Mouse (Mus musculus): Measurements from ENCODE around the gene Sumf1. TPM values are rescaled to one million over a fixed set of nuclear protein-coding genes. Genes with fewer than 3 reads are reported as not detected.

Sumf1 gene
- polyA plus RNA-seq, 1 experiment from 2014 or later = 17.5 TPM

DNA sequence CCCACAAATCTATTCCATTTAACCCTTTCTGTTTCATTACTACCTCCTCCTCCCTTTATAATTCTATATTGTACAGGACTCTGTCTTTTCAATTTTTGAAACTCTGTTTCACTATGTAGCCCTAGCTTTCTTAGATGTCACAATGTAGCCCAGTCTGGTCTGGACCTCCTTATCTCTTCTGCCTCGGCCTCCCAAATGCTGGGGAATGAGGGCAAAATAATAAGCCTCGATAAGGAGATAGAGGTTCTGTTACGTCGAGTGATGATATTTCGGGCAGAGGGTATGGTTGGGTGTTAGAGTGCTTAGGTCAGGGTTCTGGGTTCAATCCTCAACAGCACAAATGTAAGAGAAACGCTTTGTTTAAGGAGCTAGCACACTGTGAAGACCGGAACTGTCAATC, 11.3 kb upstream of the Sumf1 start:
- DNase-seq (ENCODE audit: low spot score) = no peak
- Histone ChIP-seq H3K27ac (no peak overlapping the region), H3K4me1 (peaks cover 5% of the 10 kb centered on the region; the same call in 1 of the 2 replicates), H3K9me3 (no peaks in the 10 kb centered on the region), H3K36me3 (no peaks in the 10 kb centered on the region), H3K27me3 (ENCODE audit: insufficient read depth, poor library complexity, severe bottlenecking) (no peaks in the 10 kb centered on the region), H3K4me3 (no peak overlapping the region)
- WGBS = 72% methylated on average over 7 of the region's 7 CpGs

DNA sequence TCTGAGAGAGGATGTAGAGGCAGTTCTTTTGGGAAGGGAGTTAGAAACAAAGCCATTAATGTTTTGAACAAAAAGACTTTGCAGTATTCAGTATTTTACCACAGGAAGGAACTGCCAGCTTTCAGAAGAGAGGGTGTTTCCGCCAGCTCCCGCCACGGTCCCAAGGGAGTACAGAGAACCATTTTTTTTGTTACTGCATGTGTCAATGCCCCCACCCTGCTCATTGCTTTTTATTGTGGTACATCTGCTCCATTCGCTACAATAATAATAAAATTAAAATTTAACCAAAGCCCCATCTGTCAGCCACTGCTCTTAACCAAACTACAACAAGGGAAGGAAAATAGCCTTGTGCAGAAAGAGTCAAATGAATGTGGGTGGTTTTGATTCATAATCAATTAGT, 7.2 kb upstream of the Sumf1 start:
- Histone ChIP-seq H3K4me1 (peaks cover 5% of the 10 kb centered on the region; the same call in 1 of the 2 replicates), H3K36me3 (no peaks in the 10 kb centered on the region), H3K27ac (no peak overlapping the region), H3K27me3 (ENCODE audit: insufficient read depth, poor library complexity, severe bottlenecking) (peaks cover 5% of the 10 kb centered on the region; the same call in 1 of the 2 replicates), H3K9me3 (no peaks in the 10 kb centered on the region), H3K4me3 (no peak overlapping the region)
- 64% methylated on average over 4 of the region's 4 CpGs for WGBS
- no peak for DNase-seq (ENCODE audit: low spot score)

DNA sequence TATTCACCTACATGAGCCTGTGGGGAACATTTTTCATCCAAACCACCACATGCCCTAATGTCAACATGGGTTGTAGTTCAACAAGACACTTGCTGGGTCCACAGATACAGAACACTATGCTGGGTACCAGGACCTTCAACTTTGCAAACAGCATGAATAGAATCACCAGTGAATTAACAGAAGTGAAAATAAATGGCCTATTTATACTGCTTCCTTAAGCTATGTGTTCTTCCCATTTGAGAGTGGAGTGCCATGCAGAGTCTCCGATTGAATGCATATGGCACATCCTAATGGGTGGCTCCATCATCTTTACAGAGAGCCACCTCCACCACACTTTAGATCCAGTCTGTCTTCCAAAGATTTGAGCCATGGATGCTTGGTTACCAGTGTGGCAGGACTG, 5.3 kb upstream of the Sumf1 start:
- H3K4me3 ChIP-seq = no peak overlapping the region
- H3K36me3 ChIP-seq = no peaks in the 10 kb centered on the region
- no peak for DNase-seq (ENCODE audit: low spot score)
- no peak overlapping the region for H3K27ac ChIP-seq
- H3K9me3 ChIP-seq = no peaks in the 10 kb centered on the region
- 85% methylated on average over 1 of the region's 1 CpGs for WGBS
- H3K27me3 ChIP-seq (ENCODE audit: insufficient read depth, poor library complexity, severe bottlenecking) = peaks cover 5% of the 10 kb centered on the region; the same call in 1 of the 2 replicates
- no peaks in the 10 kb centered on the region for H3K4me1 ChIP-seq

DNA sequence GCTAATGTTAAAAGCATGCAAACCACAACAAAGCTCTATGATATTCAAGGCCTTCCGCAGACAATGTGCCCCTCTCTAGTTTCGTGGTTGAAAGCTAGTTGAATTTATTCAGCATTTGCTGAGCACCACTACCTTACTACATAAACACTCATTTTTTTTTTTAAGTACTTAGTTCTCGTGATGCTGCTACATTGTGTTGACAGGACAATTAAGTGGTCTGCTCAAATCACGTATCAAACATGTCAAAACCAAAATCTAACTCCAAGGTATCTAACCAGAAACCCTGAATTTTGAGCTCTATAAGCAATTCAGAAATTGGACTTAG, 265 bp upstream of the Sumf1 start:
- H3K36me3 ChIP-seq = no peaks in the 10 kb centered on the region
- peaks cover 8% of the 10 kb centered on the region for H3K4me1 ChIP-seq
- peaks cover 5% of the 10 kb centered on the region; the same call in 1 of the 2 replicates for H3K27me3 ChIP-seq (ENCODE audit: insufficient read depth, poor library complexity, severe bottlenecking)
- no peak for DNase-seq (ENCODE audit: low spot score)
- no peaks in the 10 kb centered on the region for H3K9me3 ChIP-seq
- H3K27ac ChIP-seq = peak overlapping the region; percentile 88
- WGBS = 20% methylated on average over 4 of the region's 4 CpGs
- H3K4me3 ChIP-seq = peak overlapping the region; percentile 94

DNA sequence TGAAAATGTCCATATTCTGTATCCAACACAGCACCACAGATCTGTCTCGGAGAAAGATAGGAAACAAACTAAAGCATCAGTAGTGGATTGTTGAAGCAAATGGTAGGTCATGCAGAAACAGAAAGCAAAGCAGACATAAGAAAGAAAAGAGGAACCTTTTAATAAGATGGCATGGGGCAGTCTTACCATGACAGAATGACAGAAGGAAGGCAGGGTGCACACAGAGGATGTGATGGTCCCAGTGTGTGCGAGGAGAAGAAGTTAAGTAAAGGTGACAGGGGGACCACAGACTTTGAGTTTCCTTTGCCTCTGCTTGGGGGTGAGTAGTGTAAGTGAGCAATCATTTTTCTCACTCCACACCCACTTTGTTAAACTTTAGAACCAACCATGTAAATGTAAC, 6.3 kb downstream of the Sumf1 start:
- 83% methylated on average over 2 of the region's 2 CpGs for WGBS
- H3K9me3 ChIP-seq = no peaks in the 10 kb centered on the region
- no peaks in the 10 kb centered on the region for H3K27me3 ChIP-seq (ENCODE audit: insufficient read depth, poor library complexity, severe bottlenecking)
- no peak overlapping the region for H3K27ac ChIP-seq
- no peak for DNase-seq (ENCODE audit: low spot score)
- no peak overlapping the region for H3K4me3 ChIP-seq
- no peaks in the 10 kb centered on the region for H3K4me1 ChIP-seq
- peaks cover 14% of the 10 kb centered on the region; the same call in 1 of the 2 replicates for H3K36me3 ChIP-seq

DNA sequence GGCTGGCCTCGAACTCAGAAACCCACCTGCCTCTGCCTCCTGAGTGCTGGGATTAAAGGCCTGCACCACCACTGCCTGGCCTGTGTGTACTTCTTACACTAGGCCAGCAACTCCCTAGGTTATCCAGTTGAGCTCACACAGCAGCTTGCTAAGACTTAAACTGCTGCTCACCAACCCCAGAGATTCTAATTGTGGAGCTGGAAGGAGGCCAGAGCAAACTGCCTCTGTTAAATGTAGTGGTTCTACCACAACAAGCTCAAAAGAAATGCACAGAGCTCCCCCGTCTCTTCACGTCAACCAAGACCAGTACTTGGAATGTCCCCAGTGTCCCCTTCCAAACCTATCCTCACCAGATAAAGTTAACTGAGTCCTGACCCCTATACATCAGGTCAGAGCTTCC, 11.2 kb downstream of the Sumf1 start:
- 88% methylated on average over 3 of the region's 3 CpGs for WGBS

DNA sequence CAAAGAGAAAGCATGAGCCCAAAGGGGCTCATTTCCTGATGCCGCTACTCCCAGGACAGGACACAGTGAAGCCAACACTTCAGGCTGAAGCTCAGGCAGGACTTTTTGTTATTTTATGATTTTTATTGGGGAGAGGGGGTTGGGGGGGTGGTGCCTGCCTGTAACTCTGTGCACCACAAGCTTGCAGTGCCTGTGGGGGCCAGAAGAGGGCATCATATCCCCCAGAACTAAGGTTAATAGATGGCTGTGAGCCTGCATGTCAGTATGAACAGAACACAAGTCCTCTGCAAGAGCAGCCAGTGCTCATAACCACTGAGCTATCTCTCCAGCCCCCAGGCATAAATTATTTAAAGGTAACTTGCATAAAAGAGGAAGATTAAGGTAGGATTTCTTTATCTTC, 13.2 kb downstream of the Sumf1 start:
- no peak overlapping the region for H3K4me3 ChIP-seq
- peaks cover 4% of the 10 kb centered on the region; the same call in 1 of the 2 replicates for H3K9me3 ChIP-seq
- H3K27ac ChIP-seq = no peak overlapping the region
- WGBS = 92% methylated on average over 1 of the region's 1 CpGs
- peaks cover 40% of the 10 kb centered on the region for H3K36me3 ChIP-seq
- DNase-seq (ENCODE audit: low spot score) = no peak
- H3K4me1 ChIP-seq = no peaks in the 10 kb centered on the region
- H3K27me3 ChIP-seq (ENCODE audit: insufficient read depth, poor library complexity, severe bottlenecking) = no peaks in the 10 kb centered on the region

More for the DNA sequence above, 11.2 kb downstream of the Sumf1 start:
- peaks cover 40% of the 10 kb centered on the region for H3K36me3 ChIP-seq
- H3K4me3 ChIP-seq = no peak overlapping the region
- H3K27ac ChIP-seq = no peak overlapping the region
- peaks cover 4% of the 10 kb centered on the region; the same call in 1 of the 2 replicates for H3K9me3 ChIP-seq
- no peak for DNase-seq (ENCODE audit: low spot score)
- H3K4me1 ChIP-seq = no peaks in the 10 kb centered on the region
- no peaks in the 10 kb centered on the region for H3K27me3 ChIP-seq (ENCODE audit: insufficient read depth, poor library complexity, severe bottlenecking)

DNA sequence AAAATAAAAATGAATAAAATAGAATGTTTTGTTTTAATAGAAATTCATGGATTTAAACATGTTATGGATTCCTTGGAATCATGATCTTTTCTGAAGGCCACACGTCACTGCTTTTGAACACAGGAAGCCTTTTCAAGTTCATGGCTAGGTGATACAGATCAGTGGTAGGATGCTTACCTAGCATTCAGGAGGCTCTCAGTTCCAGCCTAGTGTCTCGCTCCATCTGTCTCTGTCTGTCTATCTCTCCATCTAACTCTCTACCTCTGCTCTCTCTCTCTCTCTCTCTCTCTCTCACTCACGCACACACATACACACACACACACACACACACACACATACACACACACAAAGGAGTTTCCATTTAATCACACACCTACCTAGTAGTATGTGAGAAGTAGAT, 15.9 kb downstream of the Sumf1 start:
- no peak overlapping the region for H3K4me3 ChIP-seq
- no peak overlapping the region for H3K27ac ChIP-seq
- DNase-seq (ENCODE audit: low spot score) = no peak
- peaks cover 4% of the 10 kb centered on the region; the same call in 1 of the 2 replicates for H3K9me3 ChIP-seq
- WGBS = 97% methylated on average over 3 of the region's 3 CpGs
- no peaks in the 10 kb centered on the region for H3K27me3 ChIP-seq (ENCODE audit: insufficient read depth, poor library complexity, severe bottlenecking)
- H3K36me3 ChIP-seq = peaks cover 30% of the 10 kb centered on the region
- no peaks in the 10 kb centered on the region for H3K4me1 ChIP-seq

DNA sequence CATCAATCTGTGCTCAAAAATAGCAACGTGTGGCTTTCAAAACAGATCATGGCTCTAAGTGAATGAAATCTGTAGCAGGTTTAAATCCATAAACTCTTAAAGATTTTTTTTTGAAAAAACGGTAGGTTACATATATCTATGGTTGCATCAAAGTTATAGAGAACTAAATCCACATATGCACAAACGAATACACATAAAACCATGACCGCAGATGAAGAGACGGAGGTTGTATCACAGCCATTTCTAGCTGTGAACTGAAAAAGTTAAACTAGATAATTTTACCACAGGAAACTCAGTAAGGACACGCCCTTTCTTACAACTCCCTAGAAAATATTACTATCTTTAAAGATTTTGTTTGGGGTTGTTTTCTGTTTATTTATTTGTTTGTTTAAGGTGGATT, 16.7 kb downstream of the Sumf1 start:
- H3K4me3 ChIP-seq = no peak overlapping the region
- WGBS = 83% methylated on average over 6 of the region's 6 CpGs
- no peak for DNase-seq (ENCODE audit: low spot score)
- H3K27me3 ChIP-seq (ENCODE audit: insufficient read depth, poor library complexity, severe bottlenecking) = no peaks in the 10 kb centered on the region
- peaks cover 23% of the 10 kb centered on the region for H3K36me3 ChIP-seq
- H3K27ac ChIP-seq = no peak overlapping the region
- H3K4me1 ChIP-seq = no peaks in the 10 kb centered on the region
- H3K9me3 ChIP-seq = peaks cover 4% of the 10 kb centered on the region; the same call in 1 of the 2 replicates

DNA sequence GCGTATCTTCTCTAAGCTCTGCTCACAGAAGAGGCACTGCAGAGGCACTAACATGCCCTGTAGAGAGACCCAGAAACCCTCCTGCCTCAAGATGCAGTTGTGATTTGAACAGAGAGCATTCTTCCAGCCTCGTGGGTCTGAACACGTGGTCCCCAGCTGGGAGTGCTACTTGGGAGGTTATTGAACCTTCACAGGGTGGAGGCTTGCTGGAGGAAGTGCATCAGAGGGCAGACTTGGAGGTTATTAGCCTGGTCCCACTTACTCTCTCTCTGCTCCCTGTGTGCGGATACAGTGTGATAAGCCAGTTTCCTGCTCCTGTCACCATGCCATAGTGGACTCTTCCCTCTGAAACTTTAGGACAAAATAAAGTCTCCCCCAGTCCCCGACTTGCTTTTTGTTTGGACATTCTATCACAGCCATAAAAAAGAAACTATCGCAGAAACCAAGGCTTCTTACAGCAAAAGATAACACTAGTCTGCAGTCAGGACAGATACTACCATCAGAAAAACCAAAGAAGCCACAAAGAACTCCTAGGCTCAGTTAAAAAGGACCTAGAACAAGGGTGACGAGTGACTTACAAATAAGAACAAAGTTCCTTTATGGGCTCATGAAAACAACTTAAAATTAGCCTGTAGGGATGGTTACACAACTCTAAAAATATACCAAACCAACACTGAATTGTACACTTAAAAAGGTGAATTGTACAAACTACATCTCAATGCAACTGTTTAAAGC, 17.3 kb downstream of the Sumf1 start:
- DNase-seq (ENCODE audit: low spot score) = no peak
- Histone ChIP-seq H3K4me1 (peaks cover 4% of the 10 kb centered on the region; the same call in 1 of the 2 replicates), H3K9me3 (peaks cover 4% of the 10 kb centered on the region; the same call in 1 of the 2 replicates), H3K4me3 (no peak overlapping the region), H3K27ac (no peak overlapping the region), H3K27me3 (ENCODE audit: insufficient read depth, poor library complexity, severe bottlenecking) (no peaks in the 10 kb centered on the region), H3K36me3 (peaks cover 17% of the 10 kb centered on the region)
- 65% methylated on average over 7 of the region's 7 CpGs for WGBS

DNA sequence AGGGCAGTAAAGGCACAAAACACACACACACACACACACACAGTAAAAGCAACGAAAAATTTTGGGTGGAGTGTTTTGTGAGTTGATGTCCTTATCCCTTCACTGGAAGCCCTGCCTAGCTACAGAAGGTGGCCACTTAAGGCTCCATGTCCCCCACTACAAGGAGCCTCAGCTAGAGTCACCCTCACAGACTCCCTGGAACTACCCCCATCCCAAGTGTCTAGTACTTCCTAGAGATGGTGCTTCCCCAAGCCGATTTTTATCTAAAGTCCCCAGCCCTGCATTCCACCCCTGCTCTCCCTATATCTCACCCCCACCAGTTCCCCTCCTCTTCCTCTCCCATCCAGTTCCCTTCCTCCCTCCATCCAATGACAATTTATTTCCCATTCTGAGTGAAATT, 19.8 kb downstream of the Sumf1 start:
- WGBS = 62% methylated on average over 2 of the region's 2 CpGs
- no peak overlapping the region for H3K27ac ChIP-seq
- DNase-seq (ENCODE audit: low spot score) = no peak
- H3K9me3 ChIP-seq = no peaks in the 10 kb centered on the region
- peaks cover 4% of the 10 kb centered on the region; the same call in 1 of the 2 replicates for H3K4me1 ChIP-seq
- no peak overlapping the region for H3K4me3 ChIP-seq
- no peaks in the 10 kb centered on the region for H3K36me3 ChIP-seq
- H3K27me3 ChIP-seq (ENCODE audit: insufficient read depth, poor library complexity, severe bottlenecking) = no peaks in the 10 kb centered on the region

DNA sequence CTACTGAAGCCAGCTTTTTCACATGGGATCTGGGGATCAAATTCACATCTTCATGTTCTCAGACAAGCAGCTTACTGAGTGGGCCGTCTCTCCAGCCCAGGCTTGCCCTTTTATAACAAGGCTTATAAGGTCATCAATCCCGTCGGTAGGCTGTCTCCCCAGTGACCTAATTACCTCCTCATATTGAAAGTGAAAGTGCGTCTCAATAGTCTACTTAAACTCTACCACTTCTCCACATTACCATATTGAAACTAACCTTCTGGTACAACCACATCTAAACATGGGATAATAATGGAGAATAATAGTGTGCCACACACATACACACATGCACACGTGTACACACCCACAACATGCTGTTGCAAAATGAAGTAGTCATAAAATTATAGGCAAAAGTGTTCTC, 20.4 kb downstream of the Sumf1 start:
- Histone ChIP-seq H3K27ac (no peak overlapping the region), H3K9me3 (no peaks in the 10 kb centered on the region), H3K27me3 (ENCODE audit: insufficient read depth, poor library complexity, severe bottlenecking) (no peaks in the 10 kb centered on the region), H3K4me3 (no peak overlapping the region), H3K36me3 (no peaks in the 10 kb centered on the region), H3K4me1 (peaks cover 4% of the 10 kb centered on the region; the same call in 1 of the 2 replicates)
- DNase-seq (ENCODE audit: low spot score) = no peak
- WGBS = 88% methylated on average over 5 of the region's 5 CpGs

DNA sequence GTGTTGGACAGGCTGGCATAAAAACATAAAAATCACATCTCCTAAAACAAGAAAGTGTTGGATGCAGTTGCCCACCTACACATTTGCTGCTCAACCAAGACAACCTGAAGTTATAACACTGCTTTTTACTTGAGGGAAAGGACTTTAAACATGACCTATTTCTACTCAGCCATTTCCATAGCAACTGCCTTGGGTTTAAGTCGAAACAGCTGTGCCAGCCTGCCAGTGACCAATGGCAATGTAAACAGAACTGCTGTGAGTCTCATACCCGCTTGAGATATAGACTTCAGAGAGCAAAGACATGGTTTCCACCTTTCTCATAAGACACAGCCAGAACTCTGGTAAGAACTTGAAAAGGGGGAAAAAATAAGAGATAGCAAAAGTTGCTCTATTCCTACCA, 24.8 kb downstream of the Sumf1 start:
- no peaks in the 10 kb centered on the region for H3K27me3 ChIP-seq (ENCODE audit: insufficient read depth, poor library complexity, severe bottlenecking)
- no peak for DNase-seq (ENCODE audit: low spot score)
- H3K36me3 ChIP-seq = no peaks in the 10 kb centered on the region
- H3K9me3 ChIP-seq = no peaks in the 10 kb centered on the region
- WGBS = 77% methylated on average over 2 of the region's 2 CpGs
- H3K27ac ChIP-seq = no peak overlapping the region
- H3K4me3 ChIP-seq = no peak overlapping the region
- H3K4me1 ChIP-seq = peaks cover 19% of the 10 kb centered on the region

DNA sequence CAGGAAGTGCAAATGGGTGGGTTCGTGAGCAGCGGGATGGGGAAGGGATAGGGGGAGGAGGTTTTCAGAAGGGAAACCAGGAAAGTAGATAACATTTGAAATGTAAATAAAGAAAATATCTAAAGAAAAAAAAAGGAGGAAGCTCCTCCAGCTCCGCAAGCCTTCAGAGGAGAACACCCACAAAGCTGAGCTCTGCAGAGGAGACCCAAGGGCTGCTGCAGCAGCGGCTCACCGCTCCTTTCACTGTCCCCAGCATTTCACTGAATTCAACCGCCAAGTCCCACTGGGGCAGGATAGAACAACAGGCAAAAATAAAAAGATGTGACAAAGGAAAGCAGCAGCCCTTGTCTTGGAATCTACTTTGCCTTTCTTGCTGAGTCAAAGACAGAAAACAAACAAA, 28.5 kb downstream of the Sumf1 start:
- Histone ChIP-seq H3K4me3 (no peak overlapping the region), H3K27me3 (ENCODE audit: insufficient read depth, poor library complexity, severe bottlenecking) (no peaks in the 10 kb centered on the region), H3K9me3 (no peaks in the 10 kb centered on the region), H3K27ac (no peak overlapping the region), H3K4me1 (peaks cover 29% of the 10 kb centered on the region), H3K36me3 (no peaks in the 10 kb centered on the region)
- 47% methylated on average over 6 of the region's 6 CpGs for WGBS
- DNase-seq (ENCODE audit: low spot score) = no peak

Measured in heart, embryonic 10.5 days (tissue).